Mouse (Mus musculus) liver, adult 2 months (tissue): ENCODE results near the gene Cd3g. TPM values are rescaled to one million over a fixed set of nuclear protein-coding genes. Genes with fewer than 3 reads are reported as not detected.

ENCODE experiments used
- DNase-seq: peaks from one replicate; pipeline ENCODE4 v3.0.0-alpha.2; 2011; ENCODE audit warnings: low read depth, low spot score; ENCODE audit errors: extremely low read depth
- H3K27ac ChIP-seq: fragments of 200-500 bp; replicated peaks from 2 replicates; pipeline ENCODE4 v1.5.1; 2012; ENCODE audit warnings: low read depth, mild to moderate bottlenecking, control low read depth, inconsistent platforms, low read length; ENCODE audit not compliant: insufficient read depth
- H3K27me3 ChIP-seq: fragments of 200-500 bp; 2 replicates; pipeline ENCODE4 v1.6.1; 2012; ENCODE audit warnings: mild to moderate bottlenecking, moderate library complexity, low read length, inconsistent platforms; ENCODE audit not compliant: control insufficient read depth, insufficient read depth
- H3K36me3 ChIP-seq: fragments of 200-500 bp; 2 replicates; pipeline ENCODE4 v1.6.1; 2012; ENCODE audit warnings: low read length, inconsistent platforms; ENCODE audit not compliant: control insufficient read depth, insufficient read depth
- H3K4me1 ChIP-seq: fragments of 200-500 bp; 2 replicates; pipeline ENCODE4 v1.6.1; 2011; ENCODE audit warnings: low read length; ENCODE audit not compliant: control insufficient read depth, insufficient read depth
- H3K4me3 ChIP-seq: fragments of 200-500 bp; 2 replicates; pipeline ENCODE4 v1.5.1; 2011; ENCODE audit warnings: low read depth, mild to moderate bottlenecking, control low read depth, low read length, moderate library complexity; ENCODE audit not compliant: insufficient read depth
- H3K79me2 ChIP-seq: fragments of 200-500 bp; 2 replicates; pipeline ENCODE4 v1.6.1; 2012; ENCODE audit warnings: inconsistent platforms, mild to moderate bottlenecking, low read length, moderate library complexity; ENCODE audit not compliant: control insufficient read depth, insufficient read depth
- H3K9ac ChIP-seq: fragments of 200-500 bp; 2 replicates; pipeline ENCODE4 v1.6.1; 2012; ENCODE audit warnings: low read depth, mild to moderate bottlenecking, control low read depth, inconsistent platforms, low read length
- CTCF ChIP-seq: fragments of 200-500 bp; IDR thresholded peaks from 2 replicates; pipeline ENCODE4 v1.5.1; 2011; ENCODE audit warnings: low read depth, low read length, control low read depth
- POLR2A ChIP-seq: fragments of 200-500 bp; IDR thresholded peaks from 2 replicates; pipeline ENCODE4 v1.6.1; 2011; ENCODE audit warnings: low read length, control low read depth; ENCODE audit not compliant: insufficient read depth; ENCODE audit errors: extremely low read depth
- WGBS: fragments of 180-500 bp; shearing (Covaris S2); methylation state at CpG from one replicate; pipeline ENCODE4 v1.1.7; 2018; 5-methylcytosine and 5-hydroxymethylcytosine counted together
- polyA plus RNA-seq: library from polyadenylated mRNA; depleted of rRNA; stranded (reverse); fragments of >200 nt; gene quantifications from 2 replicates; pipeline ENCODE4 v1.2.3, GENCODE M21; 2012; rRNA removed
- total RNA-seq: library from RNA; depleted of rRNA; stranded (reverse); fragments of >200 nt; gene quantifications from 2 replicates; pipeline ENCODE4 v1.2.3, GENCODE M21; 2014; rRNA removed

Cd3g gene
- total and polyA plus RNA-seq, 2 experiments = 0.38 to 1.6 TPM

GRCm38 (mm10) chr9:44921543-44921942, 58.7 kb downstream of the Cd3g start:
- no peaks in the 10 kb centered on the region for H3K27me3 ChIP-seq
- TF ChIP-seq CTCF (no peak), POLR2A (no peak)
- 73% methylated on average over 2 of the region's 2 CpGs for WGBS
- peaks cover 7% of the 10 kb centered on the region for H3K4me1 ChIP-seq
- DNase-seq = no peak
- H3K9ac ChIP-seq = no peak overlapping the region
- H3K36me3 ChIP-seq = peaks cover 17% of the 10 kb centered on the region
- H3K27ac ChIP-seq = no peak overlapping the region
- H3K4me3 ChIP-seq = no peak overlapping the region
- H3K79me2 ChIP-seq = peaks cover 9% of the 10 kb centered on the region

DNA sequence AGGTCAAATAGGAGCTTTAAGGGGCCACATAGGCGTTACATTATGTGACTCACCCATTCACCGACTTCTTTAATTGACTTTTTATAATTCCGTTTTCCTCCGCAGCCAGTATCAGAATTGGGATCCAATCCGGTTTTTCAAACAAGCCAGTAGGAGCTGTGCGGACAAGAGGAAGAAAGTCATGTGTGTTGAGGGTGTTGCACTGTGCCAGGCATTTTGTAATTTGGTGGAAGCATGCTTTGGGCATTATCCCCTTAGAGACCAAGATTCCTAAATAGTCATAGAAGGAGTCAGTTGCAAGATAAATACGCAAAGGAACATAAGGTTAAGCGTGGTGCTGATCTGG, 59.1 kb downstream of the Cd3g start:
- no peaks in the 10 kb centered on the region for H3K27me3 ChIP-seq
- peak overlapping the region; percentile 59 for H3K27ac ChIP-seq
- peaks cover 14% of the 10 kb centered on the region; the same call in 1 of the 2 replicates for H3K36me3 ChIP-seq
- peaks cover 9% of the 10 kb centered on the region for H3K79me2 ChIP-seq
- peak overlapping the region; percentile 64 for H3K9ac ChIP-seq
- peak overlapping the region; percentile 61 for H3K4me3 ChIP-seq
- peaks cover 7% of the 10 kb centered on the region for H3K4me1 ChIP-seq
- no peak for DNase-seq
- no peak for TF ChIP-seq POLR2A
- TF ChIP-seq CTCF = no peak
- under 1% methylated on average over 8 of the region's 8 CpGs for WGBS

- DNase-seq = peak; percentile 93
- peak within 1 kb of the TSS; percentile 97 for H3K27ac ChIP-seq
- peak within 1 kb of the TSS; percentile 99 for H3K4me3 ChIP-seq
- TF ChIP-seq POLR2A = peak; percentile 47; the same call in 1 of the 2 replicates
- TF ChIP-seq CTCF = no peak
- WGBS = under 1% methylated on average over 48 of the region's 48 CpGs
- H3K36me3 ChIP-seq = peaks cover 11% of the 10 kb centered on the region
- H3K4me1 ChIP-seq = peaks cover 7% of the 10 kb centered on the region
- H3K27me3 ChIP-seq = no peaks in the 10 kb centered on the region
- H3K9ac ChIP-seq = peak within 1 kb of the TSS; percentile 99
- peaks cover 9% of the 10 kb centered on the region for H3K79me2 ChIP-seq
Measured at GRCm38 (mm10) chr9:44920374-44921122, 59.7 kb downstream of the Cd3g start, which contains the start of gene Atp5l. Gene Atp5l (minus strand): TSS chr9:44920742.

- 17% methylated on average over 2 of the region's 2 CpGs for WGBS
- Histone ChIP-seq H3K27me3 (no peaks in the 10 kb centered on the region), H3K4me1 (peaks cover 7% of the 10 kb centered on the region), H3K36me3 (peaks cover 13% of the 10 kb centered on the region), H3K9ac (peak overlapping the region; percentile 55; the same call in 1 of the 2 replicates), H3K27ac (no peak overlapping the region; the same call in 1 of the 2 replicates), H3K79me2 (peaks cover 13% of the 10 kb centered on the region), H3K4me3 (peak overlapping the region; percentile 99)
- TF ChIP-seq POLR2A (no peak), CTCF (no peak)
- no peak for DNase-seq
Measured at GRCm38 (mm10) chr9:44919606-44920005, 60.6 kb downstream of the Cd3g start.

Other genes with a start within 250 kb of the Cd3g start
- gene Phldb1, start 245.2 kb downstream of the Cd3g start, total RNA-seq = 2.2 and 4.6 TPM in 2 replicates
- gene Phldb1, start 245.2 kb downstream of the Cd3g start, polyA plus RNA-seq = 2.6 and 5.9 TPM in 2 replicates
- gene Arcn1, start 212.6 kb downstream of the Cd3g start, total RNA-seq = 94.1 and 98.6 TPM in 2 replicates
- 32.0 and 33.1 TPM in 2 replicates for gene Arcn1, start 212.6 kb downstream of the Cd3g start, polyA plus RNA-seq
- 27.5 and 33.2 TPM in 2 replicates for gene Ift46, start 212.5 kb downstream of the Cd3g start, total RNA-seq
- 24.3 and 33.5 TPM in 2 replicates for gene Ift46, start 212.5 kb downstream of the Cd3g start, polyA plus RNA-seq
- gene Tmem25, start 181.1 kb downstream of the Cd3g start, total RNA-seq = 17.1 and 23.8 TPM in 2 replicates
- 67.0 and 77.3 TPM in 2 replicates for gene Tmem25, start 181.1 kb downstream of the Cd3g start, polyA plus RNA-seq
- gene Ttc36, start 177.4 kb downstream of the Cd3g start, total RNA-seq = 1,192 and 1,193 TPM in 2 replicates
- 2,094 and 2,442 TPM in 2 replicates for gene Ttc36, start 177.4 kb downstream of the Cd3g start, polyA plus RNA-seq
- 1.9 and 2.8 TPM in 2 replicates for gene Kmt2a, start 99.1 kb downstream of the Cd3g start, total RNA-seq
- gene Kmt2a, start 99.1 kb downstream of the Cd3g start, polyA plus RNA-seq = 3.9 and 5.3 TPM in 2 replicates
- 572 and 586 TPM in 2 replicates for gene Atp5l, start 59.7 kb downstream of the Cd3g start, total RNA-seq
- gene Atp5l, start 59.7 kb downstream of the Cd3g start, polyA plus RNA-seq = 230 and 372 TPM in 2 replicates
- 33.6 and 37.0 TPM in 2 replicates for gene Ube4a, start 14.8 kb downstream of the Cd3g start, total RNA-seq
- gene Ube4a, start 14.8 kb downstream of the Cd3g start, polyA plus RNA-seq = 11.6 and 11.9 TPM in 2 replicates
- gene Cd3d, start 1.4 kb upstream of the Cd3g start, total RNA-seq = 0.09 and 0.20 TPM in 2 replicates
- gene Cd3d, start 1.4 kb upstream of the Cd3g start, polyA plus RNA-seq = 0.37 and 0.73 TPM in 2 replicates
- 0.09 and 0.60 TPM in 2 replicates for gene Cd3e, start 29.2 kb upstream of the Cd3g start, total RNA-seq
- gene Cd3e, start 29.2 kb upstream of the Cd3g start, polyA plus RNA-seq = 0.68 and 0.82 TPM in 2 replicates
- gene Mpzl2, start 59.4 kb upstream of the Cd3g start, total RNA-seq = 24.2 and 29.9 TPM in 2 replicates
- 20.5 and 34.0 TPM in 2 replicates for gene Mpzl2, start 59.4 kb upstream of the Cd3g start, polyA plus RNA-seq
- 6.8 and 8.5 TPM in 2 replicates for gene Mpzl3, start 74.8 kb upstream of the Cd3g start, total RNA-seq
- gene Mpzl3, start 74.8 kb upstream of the Cd3g start, polyA plus RNA-seq = 3.0 and 3.4 TPM in 2 replicates
- gene Jaml, start 98.8 kb upstream of the Cd3g start, total RNA-seq = 1.3 and 1.8 TPM in 2 replicates
- gene Jaml, start 98.8 kb upstream of the Cd3g start, polyA plus RNA-seq = 0.05 and 0.11 TPM in 2 replicates
- gene Scn2b, start 137.4 kb upstream of the Cd3g start, total RNA-seq = not detected in 2 replicates
- gene Scn2b, start 137.4 kb upstream of the Cd3g start, polyA plus RNA-seq = not detected in 2 replicates
- gene Scn4b, start 158.0 kb upstream of the Cd3g start, total RNA-seq = 0.07 and 0.28 TPM in 2 replicates
- gene Scn4b, start 158.0 kb upstream of the Cd3g start, polyA plus RNA-seq = 0.02 and 0.07 TPM in 2 replicates
- 0.55 and 0.60 TPM in 2 replicates for gene BC049352, start 201.6 kb upstream of the Cd3g start, total RNA-seq
- 0.17 and 0.44 TPM in 2 replicates for gene BC049352, start 201.6 kb upstream of the Cd3g start, polyA plus RNA-seq
- 0.37 and 1.1 TPM in 2 replicates for gene Tmprss4, start 223.7 kb upstream of the Cd3g start, total RNA-seq
- 0.14 and 0.43 TPM in 2 replicates for gene Tmprss4, start 223.7 kb upstream of the Cd3g start, polyA plus RNA-seq